Mouse (Mus musculus) hindbrain, embryonic 11.5 days (tissue): ENCODE results near the gene Fam187a. TPM values are rescaled to one million over a fixed set of nuclear protein-coding genes. Genes with fewer than 3 reads are reported as not detected.

Experiments
- ATAC-seq: fragments of 200-750 bp; cut with Nextera tagmentation; 2 replicates; pipeline ENCODE4 v1.8.0; 2017; ENCODE audit warnings: mild to moderate bottlenecking, moderate TSS enrichment, moderate library complexity; ENCODE audit not compliant: low FRiP score
- DNase-seq: peaks from one replicate; pipeline ENCODE4 v3.0.0-alpha.2; 2015; ENCODE audit warnings: low spot score
- H3K27ac ChIP-seq: fragments of 300-500 bp; sonication (generic); 2 replicates; pipeline ENCODE4 v1.5.1; 2014; ENCODE audit warnings: mild to moderate bottlenecking, low read depth, low read length
- H3K27me3 ChIP-seq: fragments of 300-500 bp; sonication (generic); 2 replicates; pipeline ENCODE4 v1.6.1; 2014; ENCODE audit warnings: mild to moderate bottlenecking, low read length, moderate library complexity, mixed read lengths; ENCODE audit not compliant: control insufficient read depth, insufficient read depth
- H3K36me3 ChIP-seq: fragments of 300-500 bp; sonication (generic); 2 replicates; pipeline ENCODE4 v1.6.1; 2014; ENCODE audit warnings: mild to moderate bottlenecking, low read length, moderate library complexity, mixed read lengths; ENCODE audit not compliant: control insufficient read depth, insufficient read depth
- H3K4me1 ChIP-seq: fragments of 300-500 bp; sonication (generic); replicated peaks from 2 replicates; pipeline ENCODE4 v1.6.1; 2014; ENCODE audit warnings: low read length, mixed read lengths; ENCODE audit not compliant: control insufficient read depth, insufficient read depth
- H3K4me2 ChIP-seq: fragments of 300-500 bp; sonication (generic); replicated peaks from 2 replicates; pipeline ENCODE4 v1.6.1; 2014; ENCODE audit warnings: mild to moderate bottlenecking, low read depth, low read length
- H3K4me3 ChIP-seq: fragments of 300-500 bp; sonication (generic); 2 replicates; pipeline ENCODE4 v1.5.1; 2014; ENCODE audit warnings: low read depth, low read length
- H3K9ac ChIP-seq: fragments of 300-500 bp; sonication (generic); 2 replicates; pipeline ENCODE4 v1.6.1; 2014; ENCODE audit warnings: low read depth, low read length
- H3K9me3 ChIP-seq: fragments of 300-500 bp; sonication (generic); 2 replicates; pipeline ENCODE4 v1.6.1; 2016; ENCODE audit warnings: low read length; ENCODE audit not compliant: control insufficient read depth
- WGBS: fragments of 180-500 bp; shearing (Covaris S2); extraction: QIAGEN DNeasy Blood & Tissue Kit; methylation state at CpG from one replicate; pipeline ENCODE4 v1.1.7; 2014; 5-methylcytosine and 5-hydroxymethylcytosine counted together
- polyA plus RNA-seq: library from polyadenylated mRNA; unstranded; fragments of >200 nt; fragmentation: Nextera tagmentation; extraction: Ambion mirVana; gene quantifications from 2 replicates; pipeline ENCODE4 v1.2.1, GENCODE M21; 2014

The Fam187a gene
- not detected in 2 replicates for polyA plus RNA-seq

DNA sequence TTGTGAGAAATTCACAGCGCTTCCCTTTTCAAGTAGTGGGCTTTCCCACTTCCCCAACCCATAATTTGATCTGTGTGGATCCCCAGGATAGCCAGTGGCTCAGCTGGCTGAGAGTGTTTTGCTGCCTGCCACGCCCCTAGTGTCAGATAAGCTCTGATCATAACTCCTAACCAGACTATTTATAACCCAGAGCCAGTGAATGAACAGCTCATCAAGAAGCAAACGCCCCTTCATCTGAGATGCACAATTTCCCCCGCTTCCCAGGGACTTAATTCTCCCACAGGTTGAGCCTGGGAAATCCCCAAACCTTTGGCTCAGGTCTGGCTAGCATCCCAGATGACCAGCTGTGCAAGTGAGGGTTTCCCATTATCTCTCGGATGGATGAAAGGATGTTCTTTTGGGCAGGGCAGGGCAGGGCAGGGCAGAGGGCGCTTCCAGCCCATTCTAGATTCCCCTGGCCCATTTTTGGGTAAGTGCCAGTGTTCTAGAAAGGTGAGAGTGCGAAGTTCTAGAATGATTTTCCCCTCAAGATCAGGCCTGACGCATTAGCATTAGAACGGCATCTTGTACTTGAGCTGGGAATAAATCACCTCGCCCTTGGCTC lies at the start of gene Fam187a:
TSS of gene Fam187a (plus strand) at position 554 of the 604 bp plus-strand sequence.
- WGBS: 68% methylated on average over 10 of the region's 10 CpGs

DNA sequence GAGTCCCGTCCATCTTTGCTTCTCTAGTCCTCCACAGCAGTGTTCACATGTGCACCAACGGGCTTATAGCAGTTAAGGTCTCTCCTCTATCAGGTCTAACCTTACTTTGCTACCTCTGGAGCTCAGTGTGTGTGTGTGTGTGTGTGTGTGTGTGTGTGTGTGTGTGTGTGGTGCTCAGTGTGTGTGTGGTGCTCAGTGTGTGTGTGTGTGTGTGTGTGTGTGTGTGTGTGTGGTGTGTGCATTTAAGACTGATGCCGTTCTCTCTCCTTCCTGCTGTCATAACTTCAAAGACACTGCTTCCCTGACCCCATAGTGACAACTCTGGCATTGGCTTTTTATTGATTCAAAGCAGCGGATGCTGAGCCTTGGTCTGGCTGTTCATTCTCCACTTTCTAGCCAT lies 49.4 kb upstream of the Fam187a start, which contains the start of gene Higd1b:
TSS of gene Higd1b (plus strand) at position 301 of the 400 bp plus-strand sequence.
- H3K36me3 ChIP-seq: peaks cover 12% of the 10 kb centered on the region; the same call in 1 of the 2 replicates
- ATAC-seq: no peak
- no peaks in the 10 kb centered on the region for H3K27me3 ChIP-seq
- WGBS: 90% methylated on average over 4 of the region's 4 CpGs
- no peak within 1 kb of the TSS for H3K4me2 ChIP-seq
- H3K4me3 ChIP-seq: no peak within 1 kb of the TSS
- H3K27ac ChIP-seq: no peak within 1 kb of the TSS
- no peak within 1 kb of the TSS for H3K9ac ChIP-seq
- no peaks in the 10 kb centered on the region for H3K9me3 ChIP-seq
- H3K4me1 ChIP-seq: no peaks in the 10 kb centered on the region
- no peak for DNase-seq

More for the DNA sequence above, at the start of gene Fam187a:
- no peak within 1 kb of the TSS for H3K27ac ChIP-seq
- H3K4me2 ChIP-seq: no peak within 1 kb of the TSS
- H3K4me3 ChIP-seq: no peak within 1 kb of the TSS
- H3K9ac ChIP-seq: no peak within 1 kb of the TSS
- H3K4me1 ChIP-seq: 0 out of 2 replicates have a peak, but pooled peaks cover 2% of the 10 kb centered on the region
- H3K9me3 ChIP-seq: no peaks in the 10 kb centered on the region
- DNase-seq (no peak), ATAC-seq (no peak)
- H3K27me3 ChIP-seq: no peaks in the 10 kb centered on the region
- no peaks in the 10 kb centered on the region for H3K36me3 ChIP-seq

DNA sequence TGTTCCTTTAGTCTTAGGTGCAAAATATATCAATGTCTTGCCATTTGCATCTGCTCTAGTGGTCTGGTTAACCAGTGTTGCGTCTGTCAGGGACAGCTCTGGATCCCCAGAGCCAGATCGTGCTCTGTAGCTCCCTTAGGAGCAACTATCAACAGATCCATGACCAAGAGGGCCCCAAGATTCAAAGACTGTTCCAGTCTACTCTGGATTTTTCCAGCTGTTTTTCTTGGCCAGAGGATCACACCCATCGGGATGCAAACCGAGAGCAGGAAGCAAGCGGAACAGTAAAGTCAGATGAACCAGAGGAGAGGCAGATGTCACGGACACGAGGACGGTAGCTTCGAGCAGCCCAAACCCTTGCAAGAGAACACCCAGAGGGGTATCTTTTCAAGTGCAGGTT lies 48.8 kb upstream of the Fam187a start:
- Histone ChIP-seq H3K4me3 (no peak overlapping the region), H3K9ac (no peak overlapping the region), H3K9me3 (no peaks in the 10 kb centered on the region), H3K36me3 (peaks cover 15% of the 10 kb centered on the region), H3K4me1 (no peaks in the 10 kb centered on the region), H3K4me2 (no peak overlapping the region), H3K27me3 (no peaks in the 10 kb centered on the region), H3K27ac (no peak overlapping the region)
- DNase-seq (no peak), ATAC-seq (no peak)
- WGBS: 92% methylated on average over 9 of the region's 9 CpGs

DNA sequence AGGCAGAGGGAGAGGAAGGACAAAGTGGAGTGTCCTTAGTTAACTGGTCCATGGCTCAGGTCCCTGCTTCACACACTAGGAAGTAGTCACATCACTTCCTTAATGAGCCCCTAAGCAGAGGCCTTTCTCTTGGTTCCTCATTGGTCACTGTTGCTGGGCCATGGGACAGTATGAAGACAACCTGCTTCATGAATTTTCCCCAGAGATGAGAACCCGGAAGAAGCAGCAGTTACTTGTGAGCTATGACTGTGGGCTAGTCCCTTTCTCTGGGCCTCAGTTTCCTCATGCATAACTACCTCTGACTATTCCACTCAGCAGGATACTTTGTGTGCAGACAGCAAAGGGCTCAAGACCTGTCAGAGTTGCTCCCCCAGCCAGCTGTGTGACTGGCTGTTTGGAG lies 47.6 kb upstream of the Fam187a start:
- H3K27ac ChIP-seq: no peak overlapping the region
- no peak overlapping the region for H3K4me3 ChIP-seq
- no peaks in the 10 kb centered on the region for H3K9me3 ChIP-seq
- no peak overlapping the region for H3K9ac ChIP-seq
- no peaks in the 10 kb centered on the region for H3K4me1 ChIP-seq
- H3K36me3 ChIP-seq: peaks cover 22% of the 10 kb centered on the region
- H3K27me3 ChIP-seq: no peaks in the 10 kb centered on the region
- H3K4me2 ChIP-seq: no peak overlapping the region
- DNase-seq: no peak
- ATAC-seq: no peak
- WGBS: 100% methylated on average over 1 of the region's 1 CpGs

DNA sequence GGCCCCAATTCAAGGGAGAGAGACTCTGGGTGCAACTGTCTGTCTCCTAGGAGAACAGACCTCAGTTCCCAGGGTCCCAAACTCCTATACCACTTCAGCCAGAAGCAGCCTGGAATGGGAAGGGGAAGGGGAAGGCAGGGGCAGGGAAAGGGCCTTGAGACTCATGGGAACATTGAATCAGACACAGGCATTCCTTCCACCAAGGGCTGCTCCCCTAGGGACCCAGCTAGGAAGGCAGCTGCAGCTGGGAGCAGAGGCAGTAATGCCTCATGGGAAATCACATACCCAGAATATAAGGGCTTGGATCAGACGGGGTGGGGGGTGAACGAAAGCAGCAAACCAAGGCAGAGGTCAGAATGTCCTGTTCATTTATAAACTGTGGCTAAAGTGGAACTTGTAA lies 46.8 kb upstream of the Fam187a start:
- Histone ChIP-seq H3K27ac (no peak overlapping the region), H3K27me3 (no peaks in the 10 kb centered on the region), H3K4me2 (no peak overlapping the region), H3K4me1 (no peaks in the 10 kb centered on the region), H3K9me3 (no peaks in the 10 kb centered on the region), H3K9ac (no peak overlapping the region), H3K4me3 (no peak overlapping the region), H3K36me3 (peaks cover 24% of the 10 kb centered on the region)
- 84% methylated on average over 2 of the region's 2 CpGs for WGBS
- ATAC-seq (no peak), DNase-seq (no peak)

DNA sequence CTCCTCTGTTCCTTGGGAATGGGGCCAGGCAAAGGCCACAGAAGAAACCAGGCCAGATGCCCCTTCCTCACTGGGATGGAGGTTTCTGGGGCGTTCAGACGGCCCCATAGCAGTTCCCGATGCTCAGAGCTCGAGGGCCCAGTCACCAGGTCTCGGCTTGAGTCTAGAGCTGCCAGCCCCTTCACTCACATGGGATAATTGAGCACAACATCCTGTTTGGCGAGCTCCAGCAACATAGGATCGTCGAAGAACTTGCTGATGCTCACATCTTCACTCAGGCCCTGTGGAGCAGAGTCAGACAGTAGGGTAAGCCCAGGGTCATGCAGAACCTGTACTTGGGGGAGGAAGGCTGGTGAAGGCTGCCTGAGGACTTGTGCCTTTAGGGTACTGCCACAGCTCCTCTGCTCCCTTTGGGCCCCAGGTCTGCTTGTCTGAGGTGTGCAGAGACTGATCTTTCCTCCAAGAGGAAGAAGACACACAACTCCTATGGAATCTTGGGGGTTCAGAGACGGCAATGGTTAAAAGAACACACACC lies 46.3 kb upstream of the Fam187a start:
- peaks cover 27% of the 10 kb centered on the region for H3K36me3 ChIP-seq
- no peak overlapping the region for H3K4me2 ChIP-seq
- no peak overlapping the region for H3K9ac ChIP-seq
- WGBS: 91% methylated on average over 9 of the region's 9 CpGs
- ATAC-seq: no peak
- H3K27me3 ChIP-seq: no peaks in the 10 kb centered on the region
- DNase-seq: no peak
- no peaks in the 10 kb centered on the region for H3K4me1 ChIP-seq
- H3K27ac ChIP-seq: no peak overlapping the region
- no peak overlapping the region for H3K4me3 ChIP-seq
- H3K9me3 ChIP-seq: no peaks in the 10 kb centered on the region

DNA sequence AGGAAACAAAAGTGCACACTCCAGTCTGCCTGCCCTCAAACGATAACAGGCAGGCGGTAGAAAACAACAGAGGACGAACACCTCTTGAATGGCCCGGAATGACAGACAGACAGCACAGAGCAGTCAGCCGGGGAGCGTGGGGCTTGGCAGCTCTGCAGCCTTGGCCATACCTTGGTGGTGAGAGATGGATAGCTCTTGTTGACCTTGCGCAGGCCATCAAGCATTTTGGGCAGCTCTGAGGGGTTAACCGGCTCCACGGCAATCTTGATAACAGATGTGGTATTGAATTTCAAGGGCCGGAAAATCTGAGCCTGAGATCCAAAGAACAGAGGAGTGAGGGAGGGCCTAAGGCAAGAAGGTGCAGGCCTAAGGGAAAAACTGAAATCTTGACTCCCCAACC lies 39.0 kb upstream of the Fam187a start:
- H3K36me3 ChIP-seq: peaks cover 34% of the 10 kb centered on the region
- 79% methylated on average over 10 of the region's 10 CpGs for WGBS

DNA sequence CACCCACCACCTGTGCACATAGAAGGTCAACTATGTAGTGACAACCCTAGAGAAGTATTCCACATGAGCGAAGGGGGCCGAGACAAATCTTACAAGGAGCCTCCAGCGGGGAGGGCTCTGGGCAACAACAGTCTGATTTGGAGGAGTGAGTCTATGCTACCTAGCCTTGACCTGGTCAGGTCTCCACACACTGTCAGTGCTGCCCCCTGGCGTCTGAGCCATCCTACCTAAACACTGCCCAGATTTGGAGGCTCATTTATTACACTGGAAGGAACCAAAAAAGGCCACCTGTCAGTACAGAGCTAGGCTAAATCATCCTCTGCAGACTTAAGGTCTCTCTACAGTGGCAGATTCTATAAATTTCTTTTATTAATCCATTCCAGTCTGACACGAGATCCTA lies 33.1 kb upstream of the Fam187a start:
- no peak overlapping the region for H3K4me2 ChIP-seq
- no peak for ATAC-seq
- H3K4me3 ChIP-seq: no peak overlapping the region
- no peaks in the 10 kb centered on the region for H3K27me3 ChIP-seq
- peak; percentile 76 for DNase-seq
- H3K36me3 ChIP-seq: peaks cover 15% of the 10 kb centered on the region
- no peaks in the 10 kb centered on the region for H3K4me1 ChIP-seq
- H3K9ac ChIP-seq: no peak overlapping the region
- no peaks in the 10 kb centered on the region for H3K9me3 ChIP-seq
- no peak overlapping the region for H3K27ac ChIP-seq
- 75% methylated on average over 5 of the region's 5 CpGs for WGBS

More for the DNA sequence above, 39.0 kb upstream of the Fam187a start:
- Histone ChIP-seq H3K27ac (no peak overlapping the region), H3K4me2 (no peak overlapping the region), H3K4me3 (no peak overlapping the region), H3K4me1 (no peaks in the 10 kb centered on the region), H3K9me3 (no peaks in the 10 kb centered on the region), H3K9ac (no peak overlapping the region), H3K27me3 (no peaks in the 10 kb centered on the region)
- no peak for ATAC-seq
- DNase-seq: no peak

DNA sequence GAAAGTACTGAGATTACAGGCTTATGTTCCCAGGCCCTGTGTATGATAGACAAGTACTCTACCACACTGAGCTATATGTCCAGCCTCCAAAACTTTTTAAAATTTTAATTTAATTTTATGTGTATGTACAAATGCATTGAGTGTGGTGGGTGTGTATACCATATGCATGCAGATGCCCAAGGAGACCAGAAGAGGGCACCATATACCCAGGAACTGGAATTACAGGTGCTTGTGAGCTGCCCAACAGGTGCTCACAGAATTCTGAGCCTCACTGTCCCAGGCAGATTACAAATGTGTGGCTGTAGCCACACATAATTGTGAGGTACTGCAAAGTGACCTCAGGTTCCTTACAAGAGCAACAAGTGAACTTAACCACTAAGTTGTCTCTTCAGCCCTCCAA lies 31.2 kb upstream of the Fam187a start:
- no peak overlapping the region for H3K9ac ChIP-seq
- no peak overlapping the region for H3K27ac ChIP-seq
- H3K36me3 ChIP-seq: peaks cover 10% of the 10 kb centered on the region
- no peak overlapping the region for H3K4me3 ChIP-seq
- H3K4me1 ChIP-seq: no peaks in the 10 kb centered on the region
- H3K4me2 ChIP-seq: no peak overlapping the region
- H3K9me3 ChIP-seq: no peaks in the 10 kb centered on the region
- no peak for ATAC-seq
- no peak for DNase-seq
- H3K27me3 ChIP-seq: no peaks in the 10 kb centered on the region
